Mouse (Mus musculus) testis, adult 2 months (tissue): ENCODE results near the gene Baz2b.

Experiments
- CTCF ChIP-seq: fragments of 200-500 bp; IDR thresholded peaks from 2 replicates; pipeline ENCODE4 v1.5.1; 2012; ENCODE audit warnings: low read depth, mild to moderate bottlenecking, inconsistent platforms, low read length, moderate library complexity; ENCODE audit not compliant: control insufficient read depth, insufficient read depth, insufficient replicate concordance
- POLR2A ChIP-seq: fragments of 200-500 bp; IDR thresholded peaks from 2 replicates; pipeline ENCODE4 v1.6.1; 2012; ENCODE audit warnings: low read depth, mild to moderate bottlenecking, inconsistent platforms, low read length, moderate library complexity; ENCODE audit not compliant: control insufficient read depth

DNA sequence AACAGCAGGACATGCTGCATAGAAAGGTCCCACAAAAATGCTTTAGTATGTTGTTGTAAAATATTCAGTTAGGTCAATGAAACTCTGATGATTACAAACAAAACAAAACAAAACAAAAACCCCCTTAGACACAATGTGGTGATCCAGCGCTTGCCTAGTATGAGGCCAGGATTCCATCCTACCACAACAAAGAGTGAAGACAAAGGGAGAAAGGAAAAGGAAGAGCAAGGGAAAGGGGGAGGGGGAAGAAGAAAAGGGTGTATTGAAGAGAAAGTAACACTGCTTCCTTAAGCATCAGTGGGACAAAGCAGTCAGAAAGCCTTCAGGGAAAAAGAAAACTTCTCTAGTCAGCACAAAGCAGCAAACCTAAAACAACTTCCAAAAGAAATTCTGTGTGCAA is 133.6 kb downstream of the Baz2b start:
- TF ChIP-seq CTCF (no peak), POLR2A (no peak)
